ENCODE assay signal across 8 mouse cellular contexts in genomic region chr13:24937839-24938166, GRCm38 (mm10). TPM values are rescaled to one million over a fixed set of nuclear protein-coding genes. Genes with fewer than 3 reads are reported as not detected.
A peak's percentile ranks its signal among the peaks of the same experiment; 100 is the strongest.
DNase-seq lines count a peak whose midpoint lies in the region; ATAC-seq and TF ChIP-seq lines count a peak whose summit lies in the region.

No protein-coding gene starts in this region.

- no peaks in the 10 kb centered on the region for H3K79me2 ChIP-seq in macrophage (ENCODE audit: inconsistent target)

- H3K4me2 ChIP-seq in forebrain, postnatal 0 days (ENCODE audit: low read depth): peak overlapping the region; percentile 63

- peaks cover 6% of the 10 kb centered on the region; the same call in 1 of the 2 replicates for H3K27me3 ChIP-seq in heart, embryonic 10.5 days (ENCODE audit: insufficient read depth, poor library complexity, severe bottlenecking)
- H3K27me3 ChIP-seq in forebrain, postnatal 0 days (ENCODE audit: insufficient read depth, low read length): no peaks in the 10 kb centered on the region

- H3K36me3 ChIP-seq in heart, embryonic 10.5 days: no peaks in the 10 kb centered on the region
- H3K36me3 ChIP-seq in forebrain, postnatal 0 days (ENCODE audit: insufficient read depth): no peaks in the 10 kb centered on the region
- no peaks in the 10 kb centered on the region for H3K36me3 ChIP-seq in macrophage (ENCODE audit: inconsistent target)

- no peaks in the 10 kb centered on the region for H3K9me3 ChIP-seq in heart, embryonic 10.5 days
- H3K9me3 ChIP-seq in forebrain, postnatal 0 days (ENCODE audit: low read length): no peaks in the 10 kb centered on the region

- H3K9ac ChIP-seq in forebrain, postnatal 0 days: peak overlapping the region; percentile 94

- no peak for TF ChIP-seq CTCF in forebrain, postnatal 0 days (IDR thresholded peaks at IDR 0.05; ENCODE audit: low read depth)

- peak overlapping the region; percentile 93 for H3K4me3 ChIP-seq in heart, embryonic 10.5 days
- H3K4me3 ChIP-seq in forebrain, postnatal 0 days (ENCODE audit: low read depth, low read length): peak overlapping the region; percentile 90
- H3K4me3 ChIP-seq in macrophage (ENCODE audit: inconsistent target): peak overlapping the region; percentile 20; the same call in 1 of the 2 replicates

- DNase-seq in heart, embryonic 10.5 days (ENCODE audit: low spot score): no peak
- no peak for DNase-seq in heart, postnatal 4 days
- no peak for DNase-seq in forebrain, postnatal 0 days
- DNase-seq in kidney, postnatal 36 days: no peak
- DNase-seq in thymus, postnatal 0 days (ENCODE audit: low spot score): no peak

- WGBS in heart, embryonic 10.5 days: 15% methylated on average over 12 of the region's 12 CpGs
- WGBS in forebrain, postnatal 0 days: 17% methylated on average over 12 of the region's 12 CpGs
- WGBS in macrophage (ENCODE audit: missing documents): 24% methylated on average over 12 of the region's 12 CpGs

- H3K27ac ChIP-seq in heart, embryonic 10.5 days: peak overlapping the region; percentile 95
- peak overlapping the region; percentile 86 for H3K27ac ChIP-seq in forebrain, postnatal 0 days (ENCODE audit: low read depth, low read length)
- no peak overlapping the region for H3K27ac ChIP-seq in macrophage

- peak; percentile 28 for ATAC-seq in CD4-positive, CD25-positive, alpha-beta regulatory T cell, adult 4 months
- peak; percentile 21 for ATAC-seq in forebrain, postnatal 0 days
- ATAC-seq in monocyte, adult 5-6 weeks (replicated peaks; ENCODE audit: insufficient number of reproducible peaks, low FRiP score, low TSS enrichment, poor library complexity, severe bottlenecking): no peak

- no peaks in the 10 kb centered on the region for H3K4me1 ChIP-seq in heart, embryonic 10.5 days
- peaks cover 10% of the 10 kb centered on the region for H3K4me1 ChIP-seq in forebrain, postnatal 0 days (ENCODE audit: insufficient read depth)

RNA-seq across cellular contexts. Expression of gene Aldh5a1, which starts 0.3 kb away (rescaled TPM):
- polyA plus RNA-seq in heart, embryonic 10.5 days (2016; fragmentation: Nextera tagmentation; extraction: Ambion mirVana): 4.5 and 7.1 TPM in 2 replicates
- 10 to 100 TPM; 22.8 to 24.5 TPM for total RNA-seq in heart, postnatal 4 days (2021)
- under 1 TPM; 0.31 to 0.34 TPM for polyA plus RNA-seq in CD4-positive, CD25-positive, alpha-beta regulatory T cell, adult 4 months (2017; shearing (Covaris generic))
- total RNA-seq in forebrain, postnatal 0 days (2014; rRNA removed): 24.9 and 40.9 TPM in 2 replicates
- 7.1 and 11.2 TPM in 2 replicates for polyA plus RNA-seq in forebrain, postnatal 0 days (2015; fragmentation: Nextera tagmentation; extraction: Ambion mirVana)
- 1 to 10 TPM in 5 of 26 experiments, under 1 TPM in 17, not detected in 4; 0.16 to 1.8 (median 0.50) TPM for total RNA-seq in macrophage (2018; cell fraction: chromatin; rRNA removed)
- total RNA-seq in macrophage (2018; cell fraction: cytosol; rRNA removed): under 1 TPM; 0.11 to 0.74 (median 0.34) TPM
- 1 to 10 TPM in 4 of 26 experiments, under 1 TPM in 21, not detected in 1; 0.10 to 1.4 (median 0.37) TPM for total RNA-seq in macrophage (2018; cell fraction: nucleus; rRNA removed)
- polyA plus RNA-seq in macrophage (2018): 0.52 to 0.66 TPM (median 0.62 TPM) in 3 replicates
- total RNA-seq in monocyte, adult 5-6 weeks (2017): 0.19 TPM in 1 of 3 replicates, not detected in the others
- 1.2 and 1.3 TPM in 2 replicates for polyA plus RNA-seq in thymus, postnatal 0 days (2015; fragmentation: Nextera tagmentation; extraction: Ambion mirVana)

RNA-seq across cellular contexts. Expression of gene Gpld1, which starts 5.1 kb away (rescaled TPM):
- polyA plus RNA-seq in heart, embryonic 10.5 days (2016; fragmentation: Nextera tagmentation; extraction: Ambion mirVana): 0.11 and 0.33 TPM in 2 replicates
- under 1 TPM; 0.52 to 0.55 TPM for total RNA-seq in heart, postnatal 4 days (2021)
- polyA plus RNA-seq in CD4-positive, CD25-positive, alpha-beta regulatory T cell, adult 4 months (2017; shearing (Covaris generic)): 1 to 10 TPM; 1.9 to 4.5 TPM
- 3.4 and 5.2 TPM in 2 replicates for total RNA-seq in forebrain, postnatal 0 days (2014; rRNA removed)
- 0.97 and 1.6 TPM in 2 replicates for polyA plus RNA-seq in forebrain, postnatal 0 days (2015; fragmentation: Nextera tagmentation; extraction: Ambion mirVana)
- 1 to 10 TPM in 1 of 26 experiments, under 1 TPM in 7, not detected in 18; 0.13 to 1.9 (median 0.17) TPM for total RNA-seq in macrophage (2018; cell fraction: chromatin; rRNA removed)
- under 1 TPM in 16 of 26 experiments, not detected in 10; 0.03 to 0.61 (median 0.05) TPM for total RNA-seq in macrophage (2018; cell fraction: cytosol; rRNA removed)
- total RNA-seq in macrophage (2018; cell fraction: nucleus; rRNA removed): under 1 TPM in 3 of 26 experiments, not detected in 23; 0.06 to 0.96 (median 0.56) TPM
- 0.20 to 0.33 TPM in 2 of 3 replicates, not detected in the other for polyA plus RNA-seq in macrophage (2018)
- 0.11 to 1.8 TPM (median 0.39 TPM) in 3 replicates for total RNA-seq in monocyte, adult 5-6 weeks (2017)
- 0.47 and 0.54 TPM in 2 replicates for polyA plus RNA-seq in thymus, postnatal 0 days (2015; fragmentation: Nextera tagmentation; extraction: Ambion mirVana)

Comparison
In these comparisons a context has a peak if more than half of its experiments do, and no peak if none do; other contexts are left out.
1. H3K4me3 ChIP-seq: peak in every context shown above with its lines; median percentile 93 in heart, embryonic 10.5 days; 90 in forebrain, postnatal 0 days; 20 in macrophage.